Mouse (Mus musculus) ovary, postnatal 10 days (tissue): Measurements from ENCODE around the gene Mamld1.

Source experiments
- DNase-seq: peaks from one replicate; pipeline ENCODE4 v3.0.0; 2022; ENCODE audit warnings: low spot score

The Mamld1 gene

DNA sequence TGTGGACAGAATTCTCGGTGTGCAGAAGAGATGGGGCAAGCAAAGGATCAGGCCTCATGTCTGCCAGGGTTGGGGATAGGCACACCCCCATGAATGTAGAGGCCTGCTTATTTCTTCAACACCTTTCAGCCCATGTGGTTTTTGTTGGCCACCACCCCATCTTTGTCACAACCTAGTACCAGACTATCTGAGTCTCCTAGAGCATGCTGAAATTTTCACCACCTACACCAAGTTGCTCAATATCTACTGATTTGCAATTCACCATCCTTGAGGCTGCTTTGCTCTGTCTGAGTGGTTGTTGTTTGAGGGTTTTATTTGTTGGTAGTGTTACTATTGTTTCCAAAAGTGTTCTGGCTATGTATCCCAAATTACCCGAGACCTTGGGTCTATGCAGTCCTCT, 91.3 kb downstream of the Mamld1 start:
- DNase-seq: no peak

DNA sequence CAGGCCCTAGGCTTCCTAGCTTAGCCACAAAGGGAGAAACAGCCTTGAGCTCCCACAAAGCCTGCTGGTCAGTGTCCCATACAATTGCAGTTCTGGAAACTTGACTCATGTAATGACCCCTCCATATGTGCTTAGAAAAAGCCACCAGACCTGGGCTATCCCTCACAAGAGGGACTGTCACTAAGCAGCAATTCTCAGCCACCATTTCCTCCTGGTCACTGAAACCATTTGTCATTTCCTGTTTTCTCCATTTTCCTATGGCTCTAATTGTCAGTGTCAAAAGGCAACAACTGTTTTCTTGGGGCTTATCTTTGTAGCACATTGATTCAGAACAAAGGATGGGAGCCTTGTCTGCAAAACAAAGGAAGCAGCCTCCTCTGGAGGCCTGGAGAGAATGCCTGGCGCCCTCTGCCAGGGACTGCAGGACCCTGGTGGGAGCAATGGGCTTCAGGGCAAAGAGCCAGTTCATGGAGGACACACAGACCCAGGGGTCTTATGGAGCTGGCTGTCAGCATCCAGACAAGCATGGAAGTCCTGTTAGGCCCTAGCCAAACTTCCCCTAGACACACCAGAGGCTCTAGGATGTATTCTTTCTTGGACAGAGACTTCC, 99.5 kb downstream of the Mamld1 start:
- no peak for DNase-seq

DNA sequence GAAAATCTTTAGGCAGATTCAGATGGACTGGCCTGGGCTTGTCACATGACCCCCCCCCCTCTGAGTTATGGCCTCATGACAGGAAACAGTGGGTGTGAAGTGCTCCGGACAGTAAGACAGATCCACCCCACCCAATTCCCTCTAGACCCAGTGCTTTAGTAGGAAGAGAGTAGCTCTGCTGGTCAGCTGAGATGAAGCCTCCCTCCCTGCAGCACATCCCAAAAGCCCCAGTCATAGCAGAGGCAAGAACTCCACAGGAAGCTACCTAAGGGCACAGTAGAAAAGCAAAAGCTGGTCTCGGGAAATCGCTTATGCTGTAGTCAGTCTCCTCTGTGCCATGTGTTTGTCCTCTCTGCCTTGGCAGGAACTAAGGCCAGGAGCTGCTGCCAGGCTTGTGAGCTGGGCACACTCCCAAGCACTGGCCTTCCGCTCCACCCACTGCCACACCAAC, 100.5 kb downstream of the Mamld1 start:
- DNase-seq: no peak

GRCm38 (mm10) chrX:71181526-71181925, 131.5 kb downstream of the Mamld1 start:
- DNase-seq: no peak

GRCm38 (mm10) chrX:71183671-71184070, 133.6 kb downstream of the Mamld1 start:
- DNase-seq: no peak

DNA sequence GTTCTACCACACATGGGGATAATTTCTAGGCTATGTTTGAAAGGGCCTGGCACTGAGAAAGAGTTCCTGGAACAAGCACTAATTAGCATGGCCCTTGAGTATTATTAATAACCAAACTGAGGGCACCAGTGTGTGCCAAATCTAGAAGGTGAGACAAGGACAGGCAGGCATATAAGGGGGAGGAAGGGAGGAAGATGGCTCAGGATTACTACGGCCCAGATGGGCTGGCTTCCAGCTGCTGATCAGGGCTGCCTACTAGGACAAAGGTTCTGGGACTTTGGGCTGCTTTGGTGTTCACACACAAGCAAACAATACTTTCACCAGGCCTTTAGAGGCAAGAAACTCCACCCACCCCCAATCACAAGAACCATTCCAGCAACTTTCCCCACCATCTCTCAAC, 136.3 kb downstream of the Mamld1 start:
- DNase-seq: no peak

DNA sequence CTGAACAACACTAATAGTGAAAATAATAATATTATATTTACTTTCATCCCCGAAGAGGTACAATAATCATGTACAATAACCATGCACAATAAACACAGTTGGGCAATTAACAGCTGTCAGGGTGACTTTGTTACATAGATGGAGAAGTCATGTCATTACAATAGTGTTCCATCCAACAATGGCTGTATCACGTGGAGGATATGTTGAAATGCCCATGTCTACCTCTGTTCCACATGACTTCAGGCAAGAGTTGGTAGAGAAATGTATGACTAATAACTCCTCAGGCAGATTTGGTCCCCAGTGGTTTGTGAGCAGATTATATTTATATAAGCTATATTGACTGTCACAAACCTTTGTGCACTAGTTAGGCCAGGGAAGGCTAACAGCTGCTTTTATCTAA, 154.7 kb downstream of the Mamld1 start:
- DNase-seq: no peak
